Mouse (Mus musculus) heart, postnatal 0 days (tissue): ENCODE results near the gene Cdon.
A peak's percentile ranks its signal among the peaks of the same experiment; 100 is the strongest.

Experiments used
- CTCF ChIP-seq: IDR thresholded peaks from 2 replicates; pipeline ENCODE4 v1.5.1; 2016; ENCODE audit warnings: antibody characterized with exemption, control low read depth, low read depth
- EP300 ChIP-seq: IDR thresholded peaks from 2 replicates; pipeline ENCODE4 v1.6.1; 2016; ENCODE audit warnings: antibody characterized with exemption, low read depth

- TF ChIP-seq CTCF = peak; percentile 96
- no peak for TF ChIP-seq EP300
Observed at GRCm38 (mm10) chr9:35523941-35524411, 103.0 kb downstream of the Cdon start.
